Mouse (Mus musculus): ENCODE measurements around the gene Gatad1.

DNA sequence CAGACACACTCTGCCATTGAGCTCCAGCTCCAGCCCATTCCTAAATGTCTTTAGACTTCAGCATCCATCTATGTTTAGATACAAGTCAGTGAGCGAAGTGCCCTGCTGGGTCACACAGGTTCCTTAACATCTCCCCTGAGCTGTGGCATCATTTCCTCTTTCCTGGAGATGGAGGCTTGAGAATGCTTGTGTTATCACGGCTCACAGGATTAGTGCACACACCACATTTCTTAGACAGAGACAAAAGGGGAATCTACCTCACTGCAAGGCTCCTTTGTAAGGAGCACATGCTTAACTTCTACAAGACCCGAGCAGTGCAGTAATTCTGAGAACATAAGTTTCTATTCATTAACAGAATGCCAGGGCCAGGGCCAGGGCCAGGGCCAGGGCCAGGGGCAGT lies 39.0 kb upstream of the Gatad1 start:
- no peak for TF ChIP-seq TAL1 (IDR thresholded peaks at IDR 0.05; ENCODE audit: low read length)
- no peak for TF ChIP-seq GATA1 (IDR thresholded peaks at IDR 0.05; ENCODE audit: low read length)

Data from erythroblast, embryonic 14.5 days (primary cell).